Mouse (Mus musculus): Measurements from ENCODE around the gene Mettl7b. TPM values are rescaled to one million over a fixed set of nuclear protein-coding genes. Genes with fewer than 3 reads are reported as not detected.
A peak's percentile ranks its signal among the peaks of the same experiment; 100 is the strongest.
"Not testable (repeated sequence)": the region's sequence is repeated elsewhere in the genome, so short reads cannot be mapped to it uniquely, and the experiment has no call there.

Gene Mettl7b
- polyA plus RNA-seq (2015; fragmentation: Nextera tagmentation; extraction: Ambion mirVana), result 0.19 TPM in 1 of 2 replicates, not detected in the other

- no peak within 1 kb of the TSS for H3K4me2 ChIP-seq (replicated peaks)
- no peaks in the 10 kb centered on the region; the same call in 1 of the 2 replicates for H3K4me1 ChIP-seq
- no peak within 1 kb of the TSS for H3K4me3 ChIP-seq
- H3K9ac ChIP-seq, result no peak within 1 kb of the TSS
- H3K36me3 ChIP-seq, result no peaks in the 10 kb centered on the region
- H3K9me3 ChIP-seq, result no peaks in the 10 kb centered on the region
- no peak within 1 kb of the TSS for H3K27ac ChIP-seq
- no peak for ATAC-seq (ENCODE audit: low FRiP score, low read depth)
- H3K27me3 ChIP-seq, result peaks cover 6% of the 10 kb centered on the region; the same call in 1 of the 2 replicates
- 78% methylated on average over 12 of the region's 12 CpGs for WGBS
Observed at GRCm38 (mm10) chr10:128960590-128961584, at the start of gene Mettl7b. TSS of gene Mettl7b (minus strand) at chr10:128960988.

GRCm38 (mm10) chr10:129010288-129010841, 49.6 kb upstream of the Mettl7b start, which contains the start of gene Olfr763:
TSS of gene Olfr763 (plus strand) at chr10:129010791.
- WGBS, result 64% methylated on average over 2 of the region's 2 CpGs
- no peak for ATAC-seq (ENCODE audit: low FRiP score, low read depth)
- H3K4me2 ChIP-seq (replicated peaks), result no peak within 1 kb of the TSS
- H3K4me1 ChIP-seq, result no peaks in the 10 kb centered on the region
- no peak within 1 kb of the TSS for H3K9ac ChIP-seq
- H3K27me3 ChIP-seq, result no peaks in the 10 kb centered on the region
- H3K9me3 ChIP-seq, result peaks cover 8% of the 10 kb centered on the region; the same call in 1 of the 2 replicates
- H3K27ac ChIP-seq, result no peak within 1 kb of the TSS
- no peaks in the 10 kb centered on the region for H3K36me3 ChIP-seq
- H3K4me3 ChIP-seq, result no peak within 1 kb of the TSS

- H3K4me1 ChIP-seq, result no peaks in the 10 kb centered on the region
- no peak overlapping the region for H3K4me2 ChIP-seq (replicated peaks)
- H3K9ac ChIP-seq, result no peak overlapping the region
- H3K27me3 ChIP-seq, result no peaks in the 10 kb centered on the region
- H3K9me3 ChIP-seq, result peaks cover 8% of the 10 kb centered on the region; the same call in 1 of the 2 replicates
- H3K36me3 ChIP-seq, result no peaks in the 10 kb centered on the region
- WGBS, result 78% methylated on average over 14 of the region's 14 CpGs
- ATAC-seq (ENCODE audit: low FRiP score, low read depth), result no peak
- H3K27ac ChIP-seq, result no peak overlapping the region
- no peak overlapping the region for H3K4me3 ChIP-seq
Observed at GRCm38 (mm10) chr10:129004032-129004920, 43.5 kb upstream of the Mettl7b start.

GRCm38 (mm10) chr10:128996523-128997040, 35.8 kb upstream of the Mettl7b start:
- WGBS, result 76% methylated on average over 4 of the region's 4 CpGs
- no peak for ATAC-seq (ENCODE audit: low FRiP score, low read depth)

GRCm38 (mm10) chr10:128995796-128996195, 35.0 kb upstream of the Mettl7b start:
- H3K4me3 ChIP-seq, result no peak overlapping the region
- H3K36me3 ChIP-seq, result no peaks in the 10 kb centered on the region
- no peaks in the 10 kb centered on the region for H3K4me1 ChIP-seq
- H3K27ac ChIP-seq, result no peak overlapping the region
- no peaks in the 10 kb centered on the region for H3K9me3 ChIP-seq
- WGBS, result 91% methylated on average over 1 of the region's 1 CpGs
- no peak for ATAC-seq (ENCODE audit: low FRiP score, low read depth)
- H3K9ac ChIP-seq, result no peak overlapping the region
- H3K27me3 ChIP-seq, result no peaks in the 10 kb centered on the region
- no peak overlapping the region for H3K4me2 ChIP-seq (replicated peaks)

More at GRCm38 (mm10) chr10:128996523-128997040, 35.8 kb upstream of the Mettl7b start:
- no peaks in the 10 kb centered on the region for H3K9me3 ChIP-seq
- H3K27me3 ChIP-seq, result no peaks in the 10 kb centered on the region
- H3K27ac ChIP-seq, result no peak overlapping the region
- H3K4me1 ChIP-seq, result no peaks in the 10 kb centered on the region
- H3K36me3 ChIP-seq, result no peaks in the 10 kb centered on the region
- H3K4me2 ChIP-seq (replicated peaks), result no peak overlapping the region
- no peak overlapping the region for H3K9ac ChIP-seq
- H3K4me3 ChIP-seq, result no peak overlapping the region

GRCm38 (mm10) chr10:128990994-128991393, 30.2 kb upstream of the Mettl7b start:
- ATAC-seq (ENCODE audit: low FRiP score, low read depth), result no peak
- no peak overlapping the region for H3K4me3 ChIP-seq
- no peaks in the 10 kb centered on the region for H3K27me3 ChIP-seq
- no peak overlapping the region for H3K27ac ChIP-seq
- H3K4me1 ChIP-seq, result no peaks in the 10 kb centered on the region
- no peaks in the 10 kb centered on the region for H3K9me3 ChIP-seq
- no peaks in the 10 kb centered on the region for H3K36me3 ChIP-seq
- H3K4me2 ChIP-seq (replicated peaks), result no peak overlapping the region
- H3K9ac ChIP-seq, result no peak overlapping the region

- not testable (repeated sequence) for H3K4me3 ChIP-seq; H3K27ac ChIP-seq; H3K36me3 ChIP-seq; H3K4me2 ChIP-seq (replicated peaks); H3K9me3 ChIP-seq; H3K9ac ChIP-seq; H3K4me1 ChIP-seq; H3K27me3 ChIP-seq; ATAC-seq (ENCODE audit: low FRiP score, low read depth)
- 60% methylated on average over 7 of the region's 10 CpGs for WGBS
Observed at GRCm38 (mm10) chr10:128990129-128990850, 29.5 kb upstream of the Mettl7b start.

- not testable (repeated sequence) for H3K4me1 ChIP-seq; H3K36me3 ChIP-seq; H3K9me3 ChIP-seq; H3K4me2 ChIP-seq (replicated peaks); H3K4me3 ChIP-seq; H3K27me3 ChIP-seq; H3K9ac ChIP-seq; ATAC-seq (ENCODE audit: low FRiP score, low read depth); H3K27ac ChIP-seq
- WGBS, result 32% methylated on average over 1 of the region's 1 CpGs
Observed at GRCm38 (mm10) chr10:128989131-128989530, 28.3 kb upstream of the Mettl7b start, which contains the start of gene Olfr9. TSS of gene Olfr9 (plus strand) at chr10:128989431.

GRCm38 (mm10) chr10:128980644-128981365, 20.0 kb upstream of the Mettl7b start:
- Histone ChIP-seq H3K4me1 (peaks cover 10% of the 10 kb centered on the region), H3K9ac (no peak overlapping the region), H3K9me3 (no peaks in the 10 kb centered on the region), H3K27ac (no peak overlapping the region), H3K4me2 (replicated peaks) (no peak overlapping the region), H3K36me3 (no peaks in the 10 kb centered on the region), H3K27me3 (no peaks in the 10 kb centered on the region), H3K4me3 (no peak overlapping the region)
- WGBS, result 70% methylated on average over 3 of the region's 3 CpGs
- no peak for ATAC-seq (ENCODE audit: low FRiP score, low read depth)

- no peaks in the 10 kb centered on the region for H3K27me3 ChIP-seq
- H3K27ac ChIP-seq, result no peak overlapping the region
- H3K9me3 ChIP-seq, result no peaks in the 10 kb centered on the region
- no peak overlapping the region for H3K9ac ChIP-seq
- peak overlapping the region; percentile 27; the same call in 1 of the 2 replicates for H3K4me2 ChIP-seq (replicated peaks)
- no peaks in the 10 kb centered on the region for H3K36me3 ChIP-seq
- peaks cover 10% of the 10 kb centered on the region for H3K4me1 ChIP-seq
- no peak overlapping the region for H3K4me3 ChIP-seq
- ATAC-seq (ENCODE audit: low FRiP score, low read depth), result peak; percentile 71
- 18% methylated on average over 9 of the region's 9 CpGs for WGBS
Observed at GRCm38 (mm10) chr10:128977522-128978114, 16.8 kb upstream of the Mettl7b start.
